Mouse (Mus musculus) erythroblast, embryonic 14.5 days (primary cell): Measurements from ENCODE around the gene Bicra.

Experiments
- GATA1 ChIP-seq: IDR thresholded peaks from 2 replicates; pipeline ENCODE4 v1.6.1; 2012; ENCODE audit warnings: low read length, inconsistent platforms, mixed read lengths
- TAL1 ChIP-seq: IDR thresholded peaks from 3 replicates; pipeline ENCODE4 v1.6.1; 2012; ENCODE audit warnings: low read length, inconsistent platforms, mixed read lengths

DNA sequence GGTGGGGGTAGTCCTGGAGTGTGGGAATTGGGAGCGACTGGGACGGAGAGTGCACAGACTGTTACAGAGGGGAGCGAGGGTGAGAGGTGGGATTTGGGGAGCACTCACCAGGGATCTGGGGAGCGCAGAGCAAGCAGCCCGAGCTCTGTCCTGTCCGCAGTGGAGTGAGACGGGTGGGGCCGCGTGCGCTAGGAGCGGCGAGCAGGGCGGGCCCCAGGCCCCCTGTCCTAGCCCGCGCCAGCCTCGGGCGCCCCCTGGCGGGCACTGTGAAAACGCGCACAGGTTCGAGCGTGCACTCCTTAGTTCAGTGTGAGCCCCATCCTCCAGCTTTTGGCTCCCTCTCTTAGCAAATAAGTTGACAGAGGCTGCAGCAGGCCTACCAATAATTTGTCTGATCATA lies 80.4 kb downstream of the Bicra start, which contains the start of gene Ehd2:
- TF ChIP-seq GATA1 = no peak
- TF ChIP-seq TAL1 = no peak
